Mouse (Mus musculus): ENCODE measurements at regions not wholly inside any gene's neighbourhood (a gene's known extent, or its start where the extent isn't known, plus 50 kb on each side); places are given as distances from the start of the nearest gene placed in this dataset.

- no peaks in the 10 kb centered on the region for H3K27me3 ChIP-seq (ENCODE audit: insufficient read depth, low read length)
- H3K27ac ChIP-seq (ENCODE audit: low read length): no peak overlapping the region
- H3K9me3 ChIP-seq (ENCODE audit: low read length): no peaks in the 10 kb centered on the region
- 81% methylated on average over 4 of the region's 4 CpGs for WGBS
- no peak for ATAC-seq (ENCODE audit: low FRiP score, low TSS enrichment)
- H3K36me3 ChIP-seq (ENCODE audit: insufficient read depth, low read length): no peaks in the 10 kb centered on the region
- no peak overlapping the region for H3K4me2 ChIP-seq (replicated peaks; ENCODE audit: low read depth, low read length)
- H3K9ac ChIP-seq (replicated peaks; ENCODE audit: low read length): no peak overlapping the region
- 0 out of 2 replicates have a peak, but pooled peaks cover 3% of the 10 kb centered on the region for H3K4me1 ChIP-seq (ENCODE audit: insufficient read depth, low read length)
- H3K4me3 ChIP-seq (ENCODE audit: low read length): no peak overlapping the region
Measured at GRCm38 (mm10) chr15:61441734-61442398, 519.1 kb upstream of the A1bg start.

GRCm38 (mm10) chr15:61441012-61441411 lies 518.2 kb upstream of the A1bg start:
- Histone ChIP-seq H3K27ac (ENCODE audit: low read length) (no peak overlapping the region), H3K9me3 (ENCODE audit: low read length) (no peaks in the 10 kb centered on the region), H3K4me2 (replicated peaks; ENCODE audit: low read depth, low read length) (no peak overlapping the region), H3K27me3 (ENCODE audit: insufficient read depth, low read length) (no peaks in the 10 kb centered on the region), H3K4me3 (ENCODE audit: low read length) (no peak overlapping the region), H3K4me1 (ENCODE audit: insufficient read depth, low read length) (0 out of 2 replicates have a peak, but pooled peaks cover 3% of the 10 kb centered on the region), H3K36me3 (ENCODE audit: insufficient read depth, low read length) (no peaks in the 10 kb centered on the region), H3K9ac (replicated peaks; ENCODE audit: low read length) (no peak overlapping the region)
- WGBS: 92% methylated on average over 2 of the region's 2 CpGs
- ATAC-seq (ENCODE audit: low FRiP score, low TSS enrichment): no peak

GRCm38 (mm10) chr15:61440284-61440683 lies 517.5 kb upstream of the A1bg start:
- ATAC-seq (ENCODE audit: low FRiP score, low TSS enrichment): no peak
- Histone ChIP-seq H3K27me3 (ENCODE audit: insufficient read depth, low read length) (no peaks in the 10 kb centered on the region), H3K4me1 (ENCODE audit: insufficient read depth, low read length) (0 out of 2 replicates have a peak, but pooled peaks cover 3% of the 10 kb centered on the region), H3K36me3 (ENCODE audit: insufficient read depth, low read length) (no peaks in the 10 kb centered on the region), H3K27ac (ENCODE audit: low read length) (no peak overlapping the region), H3K9ac (replicated peaks; ENCODE audit: low read length) (no peak overlapping the region), H3K4me2 (replicated peaks; ENCODE audit: low read depth, low read length) (no peak overlapping the region), H3K4me3 (ENCODE audit: low read length) (no peak overlapping the region), H3K9me3 (ENCODE audit: low read length) (no peaks in the 10 kb centered on the region)
- WGBS: 75% methylated on average over 2 of the region's 2 CpGs

- 76% methylated on average over 2 of the region's 2 CpGs for WGBS
- Histone ChIP-seq H3K4me3 (ENCODE audit: low read length) (no peak overlapping the region), H3K36me3 (ENCODE audit: insufficient read depth, low read length) (no peaks in the 10 kb centered on the region), H3K4me2 (replicated peaks; ENCODE audit: low read depth, low read length) (no peak overlapping the region), H3K9ac (replicated peaks; ENCODE audit: low read length) (no peak overlapping the region), H3K27ac (ENCODE audit: low read length) (no peak overlapping the region), H3K4me1 (ENCODE audit: insufficient read depth, low read length) (0 out of 2 replicates have a peak, but pooled peaks cover 3% of the 10 kb centered on the region), H3K27me3 (ENCODE audit: insufficient read depth, low read length) (no peaks in the 10 kb centered on the region), H3K9me3 (ENCODE audit: low read length) (no peaks in the 10 kb centered on the region)
- ATAC-seq (ENCODE audit: low FRiP score, low TSS enrichment): no peak
Measured at GRCm38 (mm10) chr15:61439623-61440170, 516.9 kb upstream of the A1bg start.

GRCm38 (mm10) chr15:61428818-61429415 lies 506.1 kb upstream of the A1bg start:
- ATAC-seq (ENCODE audit: low FRiP score, low TSS enrichment): no peak
- H3K9me3 ChIP-seq (ENCODE audit: low read length): no peaks in the 10 kb centered on the region
- H3K4me1 ChIP-seq (ENCODE audit: insufficient read depth, low read length): no peaks in the 10 kb centered on the region
- H3K4me2 ChIP-seq (replicated peaks; ENCODE audit: low read depth, low read length): no peak overlapping the region
- H3K9ac ChIP-seq (replicated peaks; ENCODE audit: low read length): no peak overlapping the region
- H3K27ac ChIP-seq (ENCODE audit: low read length): no peak overlapping the region
- no peaks in the 10 kb centered on the region for H3K27me3 ChIP-seq (ENCODE audit: insufficient read depth, low read length)
- 71% methylated on average over 2 of the region's 2 CpGs for WGBS
- H3K36me3 ChIP-seq (ENCODE audit: insufficient read depth, low read length): no peaks in the 10 kb centered on the region
- no peak overlapping the region for H3K4me3 ChIP-seq (ENCODE audit: low read length)

GRCm38 (mm10) chr15:61422989-61423388 lies 500.2 kb upstream of the A1bg start:
- no peaks in the 10 kb centered on the region for H3K27me3 ChIP-seq (ENCODE audit: insufficient read depth, low read length)
- no peak overlapping the region for H3K9ac ChIP-seq (replicated peaks; ENCODE audit: low read length)
- H3K4me2 ChIP-seq (replicated peaks; ENCODE audit: low read depth, low read length): no peak overlapping the region
- H3K4me3 ChIP-seq (ENCODE audit: low read length): no peak overlapping the region
- no peaks in the 10 kb centered on the region for H3K36me3 ChIP-seq (ENCODE audit: insufficient read depth, low read length)
- no peak overlapping the region for H3K27ac ChIP-seq (ENCODE audit: low read length)
- no peaks in the 10 kb centered on the region for H3K4me1 ChIP-seq (ENCODE audit: insufficient read depth, low read length)
- WGBS: 57% methylated on average over 5 of the region's 5 CpGs
- H3K9me3 ChIP-seq (ENCODE audit: low read length): no peaks in the 10 kb centered on the region
- ATAC-seq (ENCODE audit: low FRiP score, low TSS enrichment): no peak

- H3K4me2 ChIP-seq (replicated peaks; ENCODE audit: low read depth, low read length): no peak overlapping the region
- no peak for ATAC-seq (ENCODE audit: low FRiP score, low TSS enrichment)
- H3K4me3 ChIP-seq (ENCODE audit: low read length): no peak overlapping the region
- 89% methylated on average over 2 of the region's 2 CpGs for WGBS
- H3K36me3 ChIP-seq (ENCODE audit: insufficient read depth, low read length): no peaks in the 10 kb centered on the region
- H3K4me1 ChIP-seq (ENCODE audit: insufficient read depth, low read length): no peaks in the 10 kb centered on the region
- no peaks in the 10 kb centered on the region for H3K27me3 ChIP-seq (ENCODE audit: insufficient read depth, low read length)
- no peaks in the 10 kb centered on the region for H3K9me3 ChIP-seq (ENCODE audit: low read length)
- no peak overlapping the region for H3K9ac ChIP-seq (replicated peaks; ENCODE audit: low read length)
- no peak overlapping the region for H3K27ac ChIP-seq (ENCODE audit: low read length)
Measured at GRCm38 (mm10) chr15:61417506-61417905, 494.7 kb upstream of the A1bg start.

- Histone ChIP-seq H3K36me3 (ENCODE audit: insufficient read depth, low read length) (no peaks in the 10 kb centered on the region), H3K4me3 (ENCODE audit: low read length) (no peak overlapping the region), H3K4me1 (ENCODE audit: insufficient read depth, low read length) (no peaks in the 10 kb centered on the region), H3K9me3 (ENCODE audit: low read length) (no peaks in the 10 kb centered on the region), H3K9ac (replicated peaks; ENCODE audit: low read length) (no peak overlapping the region), H3K27ac (ENCODE audit: low read length) (no peak overlapping the region), H3K4me2 (replicated peaks; ENCODE audit: low read depth, low read length) (no peak overlapping the region), H3K27me3 (ENCODE audit: insufficient read depth, low read length) (no peaks in the 10 kb centered on the region)
- ATAC-seq (ENCODE audit: low FRiP score, low TSS enrichment): no peak
- 81% methylated on average over 3 of the region's 3 CpGs for WGBS
Measured at GRCm38 (mm10) chr15:61416841-61417240, 494.0 kb upstream of the A1bg start.

- Histone ChIP-seq H3K4me2 (replicated peaks; ENCODE audit: low read depth, low read length) (no peak overlapping the region), H3K9me3 (ENCODE audit: low read length) (no peaks in the 10 kb centered on the region), H3K4me1 (ENCODE audit: insufficient read depth, low read length) (no peaks in the 10 kb centered on the region), H3K27me3 (ENCODE audit: insufficient read depth, low read length) (no peaks in the 10 kb centered on the region), H3K9ac (replicated peaks; ENCODE audit: low read length) (no peak overlapping the region), H3K4me3 (ENCODE audit: low read length) (no peak overlapping the region), H3K36me3 (ENCODE audit: insufficient read depth, low read length) (no peaks in the 10 kb centered on the region), H3K27ac (ENCODE audit: low read length) (no peak overlapping the region)
- 65% methylated on average over 1 of the region's 1 CpGs for WGBS
- no peak for ATAC-seq (ENCODE audit: low FRiP score, low TSS enrichment)
Measured at GRCm38 (mm10) chr15:61415626-61416025, 492.8 kb upstream of the A1bg start.

GRCm38 (mm10) chr15:61411821-61412220 lies 489.0 kb upstream of the A1bg start:
- Histone ChIP-seq H3K4me2 (replicated peaks; ENCODE audit: low read depth, low read length) (no peak overlapping the region), H3K9me3 (ENCODE audit: low read length) (no peaks in the 10 kb centered on the region), H3K36me3 (ENCODE audit: insufficient read depth, low read length) (no peaks in the 10 kb centered on the region), H3K4me1 (ENCODE audit: insufficient read depth, low read length) (no peaks in the 10 kb centered on the region), H3K27ac (ENCODE audit: low read length) (no peak overlapping the region), H3K27me3 (ENCODE audit: insufficient read depth, low read length) (no peaks in the 10 kb centered on the region), H3K4me3 (ENCODE audit: low read length) (no peak overlapping the region), H3K9ac (replicated peaks; ENCODE audit: low read length) (no peak overlapping the region)
- 79% methylated on average over 2 of the region's 2 CpGs for WGBS
- ATAC-seq (ENCODE audit: low FRiP score, low TSS enrichment): no peak

Measured in kidney, embryonic 16.5 days (tissue).